Mouse (Mus musculus) c-Kit-negative CD71-positive TER-119-positive erythroid progenitor cells, embryonic 14.5 days (primary cell): ENCODE measurements around the gene Mcoln2.

Experiments
- DNase-seq: peaks from one replicate; pipeline ENCODE4 v3.0.0-alpha.2; 2013; ENCODE audit warnings: low read depth, low spot score

The Mcoln2 gene

DNA sequence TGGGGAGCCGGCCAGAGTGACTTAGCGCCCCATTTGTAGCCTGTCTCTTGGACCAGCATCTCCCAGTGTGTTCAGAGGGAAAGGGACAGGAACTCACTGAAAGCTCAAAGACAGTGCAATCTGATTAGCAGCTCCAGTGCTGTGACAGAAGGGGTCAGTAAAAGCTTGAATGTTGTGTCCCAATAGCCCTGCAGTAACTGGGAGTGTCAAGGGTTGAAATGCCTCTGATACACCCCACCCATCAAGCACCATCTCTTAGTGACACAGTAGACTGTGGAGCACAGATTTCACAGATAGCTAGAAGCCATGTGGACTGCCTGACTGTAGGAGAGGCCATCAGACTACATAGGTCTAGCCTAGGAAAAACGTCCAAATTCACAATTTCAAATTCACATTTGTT is 77.8 kb downstream of the Mcoln2 start:
- no peak for DNase-seq

DNA sequence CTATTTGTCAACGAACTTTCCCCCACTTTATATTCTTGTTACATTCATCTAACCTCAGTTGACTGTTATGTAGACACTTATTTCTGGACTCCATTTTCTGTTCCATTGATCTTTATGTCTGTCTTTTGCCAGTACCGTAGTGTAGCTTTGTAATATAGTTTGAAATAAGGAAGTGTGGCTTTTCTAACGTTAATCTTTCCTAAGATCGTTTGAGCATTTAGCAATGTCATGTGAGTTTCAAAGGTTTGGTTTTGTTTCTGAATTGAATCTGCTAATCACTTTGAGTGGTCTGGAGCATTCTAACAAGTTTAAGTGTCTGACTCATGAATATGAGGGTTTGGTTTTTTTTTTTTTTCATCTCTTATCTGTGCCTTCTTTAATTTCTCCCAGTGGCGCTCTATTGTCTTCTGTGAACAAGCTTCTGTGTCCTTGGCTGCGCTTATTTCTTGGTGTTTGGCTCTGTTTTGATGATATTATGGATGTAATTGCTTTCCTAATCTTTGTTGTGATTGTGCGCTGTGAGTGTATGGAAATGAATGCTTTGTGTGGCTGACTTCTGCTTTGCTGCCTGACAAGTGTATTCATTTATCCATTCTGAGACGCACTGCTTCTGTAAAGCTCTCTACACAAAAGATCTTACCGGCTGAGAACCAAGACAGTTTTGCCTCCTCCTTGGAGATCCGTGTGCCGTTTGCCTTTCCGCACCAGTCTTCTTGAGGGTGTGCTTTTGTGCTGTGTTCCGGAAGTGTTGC is 79.1 kb downstream of the Mcoln2 start:
- no peak for DNase-seq

DNA sequence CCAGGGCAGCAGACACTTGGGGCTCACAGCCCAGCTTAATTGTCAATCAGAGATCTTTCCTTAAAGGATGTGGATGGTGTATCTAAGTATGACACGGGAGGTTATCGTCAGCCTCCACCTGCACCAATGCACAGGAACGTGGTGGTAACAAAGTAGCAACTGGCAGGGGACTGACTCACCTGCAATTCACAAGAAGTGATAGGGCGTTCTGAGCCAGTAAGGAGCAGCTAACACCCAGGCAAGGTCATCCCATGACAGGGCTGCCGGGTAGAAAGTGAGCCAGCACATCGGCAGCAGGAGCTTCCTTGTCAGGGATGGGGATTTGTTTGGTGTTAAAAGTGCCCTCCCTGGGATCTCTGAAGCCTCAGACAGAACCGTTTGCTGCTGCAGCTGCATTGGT is 83.1 kb downstream of the Mcoln2 start:
- no peak for DNase-seq

DNA sequence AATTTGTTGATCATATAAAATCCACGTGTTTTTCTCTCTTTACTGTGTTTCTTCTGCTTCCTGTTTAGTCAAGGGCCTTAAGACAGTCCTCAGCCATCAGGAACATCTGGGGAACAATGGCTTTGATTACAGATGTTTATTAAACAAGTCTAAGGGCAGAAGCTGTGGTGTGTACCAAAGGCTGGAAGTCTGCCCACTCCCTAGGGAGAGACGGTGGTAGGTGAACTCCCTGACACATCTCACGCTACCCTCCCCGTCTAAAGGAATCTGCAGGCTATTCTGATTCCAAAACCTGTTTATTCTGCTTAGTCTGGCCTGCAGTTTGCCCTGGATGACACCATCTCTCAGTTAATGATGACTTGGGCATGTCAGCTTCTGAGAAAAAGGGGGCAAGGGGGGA is 84.1 kb downstream of the Mcoln2 start:
- no peak for DNase-seq

DNA sequence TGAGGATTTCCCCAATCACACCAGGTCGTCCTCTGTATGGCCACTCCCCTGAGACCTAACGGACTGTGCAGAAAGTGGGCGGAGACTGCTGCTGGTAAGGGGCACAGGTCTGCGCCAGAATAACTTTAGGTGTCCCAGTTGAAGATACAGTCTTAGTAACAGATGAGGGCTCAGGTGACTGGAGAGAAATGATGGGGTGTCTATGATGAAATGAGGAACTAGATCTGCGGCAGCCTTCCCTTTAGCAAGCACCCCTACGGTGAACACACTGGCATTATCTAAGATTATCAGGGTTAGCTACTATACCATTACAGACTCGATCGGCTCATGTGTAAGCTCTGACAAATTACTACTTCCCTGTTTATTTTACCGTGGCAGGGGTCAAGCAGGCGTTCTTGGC is 84.9 kb downstream of the Mcoln2 start:
- DNase-seq = no peak

DNA sequence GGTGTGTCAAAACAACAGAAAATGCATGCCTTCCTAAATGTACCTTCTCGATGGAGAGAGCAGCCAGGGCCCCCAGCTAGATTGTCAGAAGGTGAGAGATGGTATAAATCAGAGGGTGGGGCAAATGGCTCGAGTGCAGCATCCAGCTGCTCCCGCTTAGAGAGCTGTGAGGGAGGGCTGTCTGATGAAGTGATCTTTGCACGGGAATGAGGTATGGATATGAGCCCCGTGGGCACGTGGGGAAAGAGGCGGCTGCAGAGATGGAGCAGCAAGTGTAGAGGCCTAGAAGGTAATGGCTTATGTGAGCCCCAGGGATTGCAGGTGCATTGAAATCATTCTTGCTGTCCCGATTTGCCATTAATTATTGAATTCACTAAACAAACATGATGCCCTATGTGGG is 86.6 kb downstream of the Mcoln2 start:
- DNase-seq = no peak

DNA sequence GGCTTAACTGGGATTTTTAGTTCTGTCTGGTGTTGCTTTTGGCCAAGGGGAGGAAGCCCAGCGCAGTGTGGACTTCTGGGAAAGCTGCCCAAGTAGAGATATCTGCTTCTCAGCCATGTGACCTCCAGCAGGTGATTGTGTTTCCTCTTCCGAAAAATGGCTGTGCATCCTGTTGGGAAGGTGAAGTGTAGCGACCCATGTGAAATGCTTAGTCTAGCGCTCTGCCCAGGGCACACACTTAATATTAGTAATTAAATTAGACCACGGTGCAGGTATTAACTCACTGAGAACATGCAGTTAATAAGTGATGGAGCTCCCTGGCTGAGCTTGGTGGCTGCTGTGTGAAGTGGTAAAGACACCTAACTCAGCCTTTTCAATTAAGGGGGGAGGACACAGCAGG is 88.0 kb downstream of the Mcoln2 start:
- no peak for DNase-seq

DNA sequence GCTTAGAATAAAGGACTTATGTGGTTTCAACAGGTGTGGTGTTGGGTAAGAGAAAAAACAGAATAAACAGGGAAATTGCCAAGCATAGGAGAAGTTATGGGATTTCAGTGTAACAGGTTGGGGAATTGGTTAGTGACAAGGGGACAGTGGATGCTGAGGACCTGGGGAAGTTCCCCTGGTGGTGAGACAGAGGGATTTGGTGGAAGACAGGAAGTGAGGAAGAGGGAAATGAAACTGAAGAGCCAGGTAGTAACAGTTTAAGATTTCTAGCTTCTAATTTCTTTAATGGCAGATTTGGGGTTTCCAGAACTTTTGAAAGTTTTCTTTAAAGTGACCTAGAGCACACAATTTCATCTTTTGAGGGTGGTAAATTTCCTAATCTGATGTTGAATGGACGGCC is 95.0 kb downstream of the Mcoln2 start:
- no peak for DNase-seq
